Mouse (Mus musculus): Measurements from ENCODE around the gene Vwc2. TPM values are rescaled to one million over a fixed set of nuclear protein-coding genes. Genes with fewer than 3 reads are reported as not detected.

Vwc2 gene
- polyA plus RNA-seq (2014; fragmentation: Nextera tagmentation; extraction: Ambion mirVana): 0.58 and 1.3 TPM in 2 replicates

DNA sequence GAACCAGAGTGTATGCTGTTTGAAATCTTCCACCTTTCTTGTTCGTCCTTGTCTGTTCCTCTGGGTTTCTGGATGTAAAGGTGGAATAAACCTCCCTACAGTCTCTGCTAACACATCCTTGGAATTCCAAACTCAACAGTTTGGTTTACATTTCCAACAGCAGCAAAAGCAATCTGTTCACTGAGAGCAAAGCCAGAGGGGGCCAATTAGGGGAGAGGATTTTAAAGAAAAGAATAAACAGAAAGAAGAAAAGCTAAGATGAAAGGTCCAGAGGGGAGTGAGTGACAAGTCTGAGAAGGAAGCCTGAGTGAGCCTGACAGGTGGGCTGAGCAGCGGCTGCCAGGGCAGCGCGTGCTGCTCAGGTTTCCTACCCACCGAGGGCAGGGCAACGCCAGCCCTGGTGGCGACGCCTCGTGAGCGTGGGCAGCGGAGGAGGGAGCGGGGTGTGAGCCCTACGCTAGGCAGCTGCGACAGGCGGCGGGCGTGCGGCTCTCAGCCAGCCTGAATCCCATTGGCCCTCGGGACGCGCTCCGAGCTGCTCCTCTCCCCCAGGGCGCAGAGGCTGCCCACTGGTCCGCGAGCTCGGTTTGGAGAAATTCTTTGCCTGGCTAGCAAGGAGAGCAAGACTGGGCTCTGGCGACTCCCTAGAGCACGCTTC lies at the start of gene Vwc2:
Gene Vwc2 (plus strand): TSS at position 648 of the 658 bp plus-strand sequence.
- no peak for ATAC-seq (ENCODE audit: insufficient number of reproducible peaks, insufficient read depth, low FRiP score, low read depth)
- H3K4me2 ChIP-seq (ENCODE audit: low read length): peak within 1 kb of the TSS; percentile 79
- peak within 1 kb of the TSS; percentile 38 to 44 for H3K4me3 ChIP-seq (ENCODE audit: control insufficient read depth in 1 of 2, insufficient read depth in 1 of 2, low read depth in 1 of 2, low read length in 2 of 2)
- under 1% methylated on average over 24 of the region's 28 CpGs for WGBS
- peaks cover 5 to 13% of the 10 kb centered on the region in 2 experiments; a peak in 3 of 4 replicates for H3K4me1 ChIP-seq (ENCODE audit: control insufficient read depth in 2 of 2, insufficient read depth in 2 of 2, low read length in 2 of 2)
- peaks cover 66% of the 10 kb centered on the region for H3K27me3 ChIP-seq (ENCODE audit: control insufficient read depth, insufficient read depth, low read length)
- no peak within 1 kb of the TSS for H3K27ac ChIP-seq (replicated peaks in 1 of 2; ENCODE audit: control insufficient read depth in 1 of 2, insufficient read depth in 1 of 2, low read depth in 2 of 2, low read length in 2 of 2)
- H3K9ac ChIP-seq (ENCODE audit: low read length): no peak within 1 kb of the TSS
- H3K36me3 ChIP-seq (ENCODE audit: control insufficient read depth, insufficient read depth, low read length): no peaks in the 10 kb centered on the region
- H3K9me3 ChIP-seq (ENCODE audit: control insufficient read depth, low read length): no peaks in the 10 kb centered on the region

DNA sequence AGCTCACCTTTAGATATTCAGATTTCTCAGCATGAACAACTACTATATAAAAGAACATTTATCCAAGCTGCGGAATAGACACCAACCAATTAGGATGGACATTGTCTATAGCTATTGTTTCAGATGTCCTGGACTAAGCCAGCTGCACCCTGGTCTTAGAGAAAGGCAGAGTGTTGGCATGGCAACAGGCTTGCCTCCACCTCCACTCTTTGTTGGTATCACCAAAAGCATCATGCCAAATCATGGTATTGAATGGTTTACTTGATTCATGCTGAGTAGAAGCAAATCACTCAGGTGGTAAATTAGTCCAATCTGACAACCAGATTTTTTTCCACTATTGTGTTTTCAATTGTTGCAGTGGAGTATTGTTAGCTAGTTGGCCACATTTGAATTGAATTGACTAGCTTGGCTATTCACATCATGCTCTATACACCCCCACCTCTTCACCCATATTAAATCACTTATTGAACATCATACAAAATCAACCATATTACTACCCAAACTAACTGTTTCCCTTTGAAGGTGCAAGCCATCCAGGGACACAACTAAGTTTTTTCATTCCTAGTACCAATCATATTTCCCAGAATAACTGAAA lies 25.8 kb upstream of the Vwc2 start:
- ATAC-seq (ENCODE audit: insufficient number of reproducible peaks, insufficient read depth, low FRiP score, low read depth): no peak
- Histone ChIP-seq H3K9me3 (ENCODE audit: control insufficient read depth, low read length) (no peaks in the 10 kb centered on the region), H3K4me3 (ENCODE audit: control insufficient read depth in 1 of 2, insufficient read depth in 1 of 2, low read depth in 1 of 2, low read length in 2 of 2) (no peak overlapping the region), H3K4me1 (ENCODE audit: control insufficient read depth in 2 of 2, insufficient read depth in 2 of 2, low read length in 2 of 2) (no peaks in the 10 kb centered on the region), H3K27ac (replicated peaks in 1 of 2; ENCODE audit: control insufficient read depth in 1 of 2, insufficient read depth in 1 of 2, low read depth in 2 of 2, low read length in 2 of 2) (no peak overlapping the region), H3K9ac (ENCODE audit: low read length) (no peak overlapping the region), H3K4me2 (ENCODE audit: low read length) (no peak overlapping the region), H3K36me3 (ENCODE audit: control insufficient read depth, insufficient read depth, low read length) (no peaks in the 10 kb centered on the region), H3K27me3 (ENCODE audit: control insufficient read depth, insufficient read depth, low read length) (no peaks in the 10 kb centered on the region)
- 77% methylated on average over 1 of the region's 1 CpGs for WGBS

DNA sequence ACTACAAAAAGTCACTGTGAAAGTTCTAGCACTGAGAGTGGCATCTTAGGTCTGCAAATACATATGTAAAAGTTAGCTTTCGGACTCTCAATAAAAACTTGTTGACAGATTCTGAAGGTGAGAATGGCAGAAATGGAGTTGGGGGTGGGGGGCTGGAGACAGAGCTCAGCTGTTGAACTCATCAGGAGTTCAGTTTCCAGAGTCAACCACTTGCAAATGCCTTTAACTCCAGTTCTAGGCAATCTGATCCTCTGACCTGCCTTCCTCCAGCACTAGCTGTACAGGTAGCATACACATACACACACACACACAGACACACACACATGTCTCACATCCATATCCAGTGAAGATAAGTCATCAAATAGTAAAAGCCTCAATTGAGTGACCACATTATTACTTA lies 16.4 kb upstream of the Vwc2 start:
- ATAC-seq (ENCODE audit: insufficient number of reproducible peaks, insufficient read depth, low FRiP score, low read depth): no peak
- H3K4me3 ChIP-seq (ENCODE audit: control insufficient read depth in 1 of 2, insufficient read depth in 1 of 2, low read depth in 1 of 2, low read length in 2 of 2): no peak overlapping the region
- WGBS: 89% methylated on average over 1 of the region's 1 CpGs
- H3K9ac ChIP-seq (ENCODE audit: low read length): no peak overlapping the region
- H3K36me3 ChIP-seq (ENCODE audit: control insufficient read depth, insufficient read depth, low read length): no peaks in the 10 kb centered on the region
- H3K27ac ChIP-seq (replicated peaks in 1 of 2; ENCODE audit: control insufficient read depth in 1 of 2, insufficient read depth in 1 of 2, low read depth in 2 of 2, low read length in 2 of 2): no peak overlapping the region
- H3K4me1 ChIP-seq (ENCODE audit: control insufficient read depth in 2 of 2, insufficient read depth in 2 of 2, low read length in 2 of 2): no peaks in the 10 kb centered on the region
- no peaks in the 10 kb centered on the region for H3K27me3 ChIP-seq (ENCODE audit: control insufficient read depth, insufficient read depth, low read length)
- H3K9me3 ChIP-seq (ENCODE audit: control insufficient read depth, low read length): no peaks in the 10 kb centered on the region
- no peak overlapping the region for H3K4me2 ChIP-seq (ENCODE audit: low read length)

DNA sequence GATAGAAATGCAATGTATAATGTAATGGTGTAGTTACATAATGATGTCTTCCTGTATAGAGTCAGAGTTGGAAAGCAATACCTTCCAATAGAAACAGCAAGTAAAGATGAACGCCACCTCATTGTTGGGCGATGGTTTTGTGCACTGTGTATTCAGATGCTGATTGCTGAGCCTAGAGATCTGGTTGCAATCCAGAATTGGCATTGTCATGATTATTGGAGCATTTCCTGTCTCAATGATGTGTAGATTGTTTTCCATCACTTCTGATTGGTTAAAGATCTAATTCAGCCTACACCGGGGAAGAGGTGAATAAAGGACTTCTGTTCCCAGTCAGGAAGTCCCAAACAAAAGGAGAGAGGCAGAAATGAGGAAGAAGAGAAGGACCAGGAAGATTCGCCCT lies 15.7 kb upstream of the Vwc2 start:
- no peak for ATAC-seq (ENCODE audit: insufficient number of reproducible peaks, insufficient read depth, low FRiP score, low read depth)
- H3K4me2 ChIP-seq (ENCODE audit: low read length): no peak overlapping the region
- 78% methylated on average over 4 of the region's 4 CpGs for WGBS
- H3K4me3 ChIP-seq (ENCODE audit: control insufficient read depth in 1 of 2, insufficient read depth in 1 of 2, low read depth in 1 of 2, low read length in 2 of 2): no peak overlapping the region
- H3K9me3 ChIP-seq (ENCODE audit: control insufficient read depth, low read length): no peaks in the 10 kb centered on the region
- H3K9ac ChIP-seq (ENCODE audit: low read length): no peak overlapping the region
- H3K36me3 ChIP-seq (ENCODE audit: control insufficient read depth, insufficient read depth, low read length): no peaks in the 10 kb centered on the region
- no peaks in the 10 kb centered on the region for H3K4me1 ChIP-seq (ENCODE audit: control insufficient read depth in 2 of 2, insufficient read depth in 2 of 2, low read length in 2 of 2)
- no peaks in the 10 kb centered on the region for H3K27me3 ChIP-seq (ENCODE audit: control insufficient read depth, insufficient read depth, low read length)
- no peak overlapping the region for H3K27ac ChIP-seq (replicated peaks in 1 of 2; ENCODE audit: control insufficient read depth in 1 of 2, insufficient read depth in 1 of 2, low read depth in 2 of 2, low read length in 2 of 2)

DNA sequence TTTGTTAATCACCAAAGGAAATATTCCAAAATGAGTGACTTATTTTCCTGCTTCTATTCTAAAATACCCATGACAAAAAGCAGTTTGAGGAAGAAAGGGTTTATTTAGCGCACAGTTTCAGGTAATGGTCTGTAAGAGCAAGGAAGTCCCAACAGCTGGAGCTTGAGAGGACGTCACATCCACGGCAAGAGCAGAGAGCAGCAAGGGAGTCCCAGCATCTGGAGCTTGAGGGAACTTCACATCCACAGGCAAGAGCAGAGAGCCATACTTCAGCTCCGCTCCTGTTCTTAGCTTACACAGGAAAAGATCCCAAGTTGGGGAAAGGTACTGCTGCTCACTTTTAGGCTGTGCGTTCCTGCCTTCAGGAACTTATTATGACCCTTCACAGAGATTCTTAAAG lies 15.0 kb upstream of the Vwc2 start:
- Histone ChIP-seq H3K27me3 (ENCODE audit: control insufficient read depth, insufficient read depth, low read length) (no peaks in the 10 kb centered on the region), H3K9ac (ENCODE audit: low read length) (no peak overlapping the region), H3K36me3 (ENCODE audit: control insufficient read depth, insufficient read depth, low read length) (no peaks in the 10 kb centered on the region), H3K27ac (replicated peaks in 1 of 2; ENCODE audit: control insufficient read depth in 1 of 2, insufficient read depth in 1 of 2, low read depth in 2 of 2, low read length in 2 of 2) (no peak overlapping the region), H3K4me3 (ENCODE audit: control insufficient read depth in 1 of 2, insufficient read depth in 1 of 2, low read depth in 1 of 2, low read length in 2 of 2) (no peak overlapping the region), H3K4me2 (ENCODE audit: low read length) (no peak overlapping the region), H3K4me1 (ENCODE audit: control insufficient read depth in 2 of 2, insufficient read depth in 2 of 2, low read length in 2 of 2) (no peaks in the 10 kb centered on the region), H3K9me3 (ENCODE audit: control insufficient read depth, low read length) (no peaks in the 10 kb centered on the region)
- no peak for ATAC-seq (ENCODE audit: insufficient number of reproducible peaks, insufficient read depth, low FRiP score, low read depth)
- 77% methylated on average over 5 of the region's 5 CpGs for WGBS

DNA sequence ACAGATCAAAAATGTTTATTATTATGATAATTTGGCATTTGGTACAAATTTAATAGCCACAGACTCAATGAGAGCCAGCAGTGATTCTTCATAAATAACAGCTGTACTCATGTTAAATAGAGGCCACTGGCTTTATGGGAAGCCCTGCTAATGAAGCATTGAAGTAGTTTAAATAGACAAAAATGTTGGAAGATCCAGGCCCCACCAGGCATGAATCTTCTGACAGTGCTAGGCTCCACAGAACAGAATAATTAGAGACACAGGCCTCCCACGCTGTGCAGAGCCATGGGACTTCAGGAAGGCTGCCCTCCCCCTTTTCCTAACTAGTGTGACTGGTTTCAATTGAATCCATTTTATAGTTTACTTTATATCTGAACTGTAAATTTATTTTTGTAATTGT lies 11.8 kb upstream of the Vwc2 start:
- Histone ChIP-seq H3K4me3 (ENCODE audit: control insufficient read depth in 1 of 2, insufficient read depth in 1 of 2, low read depth in 1 of 2, low read length in 2 of 2) (no peak overlapping the region), H3K9ac (ENCODE audit: low read length) (no peak overlapping the region), H3K27me3 (ENCODE audit: control insufficient read depth, insufficient read depth, low read length) (no peaks in the 10 kb centered on the region), H3K4me1 (ENCODE audit: control insufficient read depth in 2 of 2, insufficient read depth in 2 of 2, low read length in 2 of 2) (no peaks in the 10 kb centered on the region), H3K4me2 (ENCODE audit: low read length) (no peak overlapping the region), H3K36me3 (ENCODE audit: control insufficient read depth, insufficient read depth, low read length) (no peaks in the 10 kb centered on the region), H3K27ac (replicated peaks in 1 of 2; ENCODE audit: control insufficient read depth in 1 of 2, insufficient read depth in 1 of 2, low read depth in 2 of 2, low read length in 2 of 2) (no peak overlapping the region), H3K9me3 (ENCODE audit: control insufficient read depth, low read length) (no peaks in the 10 kb centered on the region)
- ATAC-seq (ENCODE audit: insufficient number of reproducible peaks, insufficient read depth, low FRiP score, low read depth): no peak
- 57% methylated on average over 1 of the region's 1 CpGs for WGBS

DNA sequence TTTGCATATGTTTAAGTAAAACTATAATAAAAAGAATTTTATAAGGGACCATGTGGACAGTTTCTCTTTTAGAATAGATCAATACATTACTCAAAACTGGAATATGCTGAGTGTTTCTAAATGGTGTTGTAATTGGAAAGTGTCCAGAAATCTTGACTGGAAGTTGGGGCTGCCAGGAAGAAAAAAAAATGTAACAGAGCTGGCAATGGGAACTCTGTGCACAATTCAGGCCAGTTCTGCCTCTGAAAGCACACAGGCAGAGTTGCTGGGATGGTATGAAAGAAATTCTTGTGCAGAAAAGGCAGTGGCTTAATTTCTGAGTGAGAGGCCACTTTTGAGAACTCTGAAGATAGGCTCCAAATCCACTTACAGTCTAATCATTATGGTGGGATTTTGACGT lies 11.4 kb upstream of the Vwc2 start:
- 33% methylated on average over 1 of the region's 1 CpGs for WGBS
- H3K27me3 ChIP-seq (ENCODE audit: control insufficient read depth, insufficient read depth, low read length): no peaks in the 10 kb centered on the region
- H3K9me3 ChIP-seq (ENCODE audit: control insufficient read depth, low read length): no peaks in the 10 kb centered on the region
- no peak overlapping the region for H3K4me3 ChIP-seq (ENCODE audit: control insufficient read depth in 1 of 2, insufficient read depth in 1 of 2, low read depth in 1 of 2, low read length in 2 of 2)
- H3K9ac ChIP-seq (ENCODE audit: low read length): no peak overlapping the region
- no peaks in the 10 kb centered on the region for H3K36me3 ChIP-seq (ENCODE audit: control insufficient read depth, insufficient read depth, low read length)
- ATAC-seq (ENCODE audit: insufficient number of reproducible peaks, insufficient read depth, low FRiP score, low read depth): no peak
- H3K4me1 ChIP-seq (ENCODE audit: control insufficient read depth in 2 of 2, insufficient read depth in 2 of 2, low read length in 2 of 2): no peaks in the 10 kb centered on the region
- no peak overlapping the region for H3K4me2 ChIP-seq (ENCODE audit: low read length)
- no peak overlapping the region for H3K27ac ChIP-seq (replicated peaks in 1 of 2; ENCODE audit: control insufficient read depth in 1 of 2, insufficient read depth in 1 of 2, low read depth in 2 of 2, low read length in 2 of 2)

DNA sequence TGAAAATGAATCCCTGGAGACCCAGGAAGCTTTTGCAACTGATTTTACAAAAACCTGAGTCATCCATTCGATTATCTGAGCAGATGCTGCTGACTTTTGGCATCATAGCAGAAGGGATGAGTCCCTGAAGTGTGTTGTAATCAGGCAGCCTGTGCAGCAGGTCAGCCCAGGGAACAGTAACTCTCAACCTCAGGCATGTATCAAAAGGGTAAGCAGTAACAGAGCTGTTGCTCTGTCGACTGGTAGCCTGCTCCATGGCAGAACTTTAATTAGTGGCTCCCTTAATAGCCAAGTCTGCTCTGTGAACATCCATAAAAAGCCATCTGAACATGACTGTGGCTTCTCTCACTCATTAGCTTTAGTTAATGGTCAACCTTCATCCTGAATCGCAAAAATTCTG lies 5.1 kb upstream of the Vwc2 start:
- WGBS: 41% methylated on average over 3 of the region's 3 CpGs
- no peaks in the 10 kb centered on the region for H3K9me3 ChIP-seq (ENCODE audit: control insufficient read depth, low read length)
- no peaks in the 10 kb centered on the region for H3K4me1 ChIP-seq (ENCODE audit: control insufficient read depth in 2 of 2, insufficient read depth in 2 of 2, low read length in 2 of 2)
- H3K27me3 ChIP-seq (ENCODE audit: control insufficient read depth, insufficient read depth, low read length): peaks cover 21% of the 10 kb centered on the region
- H3K4me3 ChIP-seq (ENCODE audit: control insufficient read depth in 1 of 2, insufficient read depth in 1 of 2, low read depth in 1 of 2, low read length in 2 of 2): no peak overlapping the region
- no peaks in the 10 kb centered on the region for H3K36me3 ChIP-seq (ENCODE audit: control insufficient read depth, insufficient read depth, low read length)
- no peak overlapping the region for H3K9ac ChIP-seq (ENCODE audit: low read length)
- no peak for ATAC-seq (ENCODE audit: insufficient number of reproducible peaks, insufficient read depth, low FRiP score, low read depth)
- H3K27ac ChIP-seq (replicated peaks in 1 of 2; ENCODE audit: control insufficient read depth in 1 of 2, insufficient read depth in 1 of 2, low read depth in 2 of 2, low read length in 2 of 2): no peak overlapping the region
- H3K4me2 ChIP-seq (ENCODE audit: low read length): no peak overlapping the region

All from heart, embryonic 14.5 days (tissue).